Mouse (Mus musculus): ENCODE measurements around the gene Vmn2r85. TPM values are rescaled to one million over a fixed set of nuclear protein-coding genes. Genes with fewer than 3 reads are reported as not detected.
"Not testable (repeated sequence)": the region's sequence is repeated elsewhere in the genome, so short reads cannot be mapped to it uniquely, and the experiment has no call there.

Vmn2r85 gene
- total RNA-seq (2015) (not detected in 2 replicates), total RNA-seq (2017) (not detected in 2 replicates)

DNA sequence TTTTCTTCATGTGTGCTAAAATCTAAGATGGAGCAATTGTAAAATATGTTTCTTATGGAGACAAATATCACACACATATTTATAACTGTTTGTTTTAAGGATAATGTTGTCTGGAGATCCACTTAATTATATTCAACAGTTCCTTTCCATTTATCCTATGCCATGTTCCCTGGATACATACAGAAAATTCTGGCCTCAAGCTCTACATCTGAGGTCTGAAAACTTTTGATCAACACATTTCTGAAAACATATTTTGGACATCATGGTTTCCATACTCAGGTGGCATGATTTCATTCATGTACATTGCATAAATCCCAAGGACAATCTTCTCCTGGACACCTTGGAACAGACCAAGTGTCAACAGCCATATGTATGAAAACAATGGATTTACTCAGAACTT, at the start of gene Vmn2r85:
Gene Vmn2r85, minus strand, starts transcription at position 101 of the 400 bp plus-strand sequence.
- ATAC-seq (replicated peaks; ENCODE audit: poor library complexity): not testable (repeated sequence)

DNA sequence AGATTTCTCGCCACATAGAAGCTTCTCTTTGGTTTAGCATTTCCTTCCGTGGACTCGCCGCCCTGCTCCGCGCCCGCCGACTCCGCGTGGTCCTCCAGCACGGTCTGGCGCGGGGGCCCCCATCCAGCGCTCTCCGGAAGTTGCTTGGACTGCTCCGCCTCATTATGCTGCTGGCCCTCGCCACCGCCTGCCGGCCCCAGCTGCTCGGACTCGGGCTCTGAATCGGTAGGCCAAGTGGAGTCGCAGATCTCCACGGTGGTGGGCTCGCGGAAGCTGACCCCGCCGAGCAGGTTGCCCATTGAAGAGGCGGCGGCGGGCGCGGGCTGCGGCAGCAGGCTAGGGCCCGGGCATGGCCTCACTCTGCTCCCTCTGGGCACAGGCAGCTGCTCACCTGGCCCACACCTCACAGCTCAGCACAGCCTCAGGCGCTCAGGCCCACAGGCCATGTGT, 40.8 kb upstream of the Vmn2r85 start:
- ATAC-seq (replicated peaks; ENCODE audit: poor library complexity): peak; percentile 93

DNA sequence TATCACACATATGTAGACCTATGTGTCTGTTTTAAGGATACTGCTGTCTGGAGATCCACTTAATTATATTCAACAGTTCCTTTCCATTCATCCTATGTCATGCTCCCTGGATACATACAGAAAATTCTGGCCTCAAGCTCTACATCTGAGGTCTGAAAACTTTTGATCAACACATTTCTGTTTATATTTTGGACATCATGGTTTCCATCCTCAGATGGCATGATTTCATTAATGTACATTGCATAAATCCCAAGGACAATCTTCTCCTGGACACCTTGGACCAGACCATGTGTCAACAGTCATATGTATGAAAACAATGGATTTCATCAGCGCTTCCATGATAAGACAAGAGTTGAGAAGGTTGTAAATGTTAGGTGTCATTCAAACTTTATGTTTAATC, 26.4 kb upstream of the Vmn2r85 start, which contains the start of gene Vmn2r86:
Gene Vmn2r86, minus strand, starts transcription at position 101 of the 400 bp plus-strand sequence.
- not testable (repeated sequence) for ATAC-seq (replicated peaks; ENCODE audit: poor library complexity)

DNA sequence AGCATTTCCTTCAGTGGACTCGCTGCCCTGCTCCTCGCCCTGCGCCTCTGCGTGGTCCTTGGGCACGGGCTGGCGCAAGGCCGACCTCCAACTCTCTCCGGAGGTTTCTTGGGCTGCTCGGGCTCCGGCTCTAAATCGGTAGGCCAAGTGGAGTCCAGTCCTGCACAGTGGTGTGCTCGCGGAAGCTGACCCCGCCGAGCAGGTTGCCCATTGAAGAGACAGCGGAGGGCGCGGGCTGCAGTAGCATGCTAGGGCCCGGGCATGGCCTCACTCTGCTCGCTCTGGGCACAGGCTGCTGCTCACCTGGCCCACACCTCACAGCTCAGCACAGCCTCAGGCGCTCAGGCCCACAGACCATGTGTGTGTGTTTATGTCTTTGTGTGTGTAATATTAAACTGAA, 15.3 kb upstream of the Vmn2r85 start:
- ATAC-seq (replicated peaks; ENCODE audit: poor library complexity): no peak

DNA sequence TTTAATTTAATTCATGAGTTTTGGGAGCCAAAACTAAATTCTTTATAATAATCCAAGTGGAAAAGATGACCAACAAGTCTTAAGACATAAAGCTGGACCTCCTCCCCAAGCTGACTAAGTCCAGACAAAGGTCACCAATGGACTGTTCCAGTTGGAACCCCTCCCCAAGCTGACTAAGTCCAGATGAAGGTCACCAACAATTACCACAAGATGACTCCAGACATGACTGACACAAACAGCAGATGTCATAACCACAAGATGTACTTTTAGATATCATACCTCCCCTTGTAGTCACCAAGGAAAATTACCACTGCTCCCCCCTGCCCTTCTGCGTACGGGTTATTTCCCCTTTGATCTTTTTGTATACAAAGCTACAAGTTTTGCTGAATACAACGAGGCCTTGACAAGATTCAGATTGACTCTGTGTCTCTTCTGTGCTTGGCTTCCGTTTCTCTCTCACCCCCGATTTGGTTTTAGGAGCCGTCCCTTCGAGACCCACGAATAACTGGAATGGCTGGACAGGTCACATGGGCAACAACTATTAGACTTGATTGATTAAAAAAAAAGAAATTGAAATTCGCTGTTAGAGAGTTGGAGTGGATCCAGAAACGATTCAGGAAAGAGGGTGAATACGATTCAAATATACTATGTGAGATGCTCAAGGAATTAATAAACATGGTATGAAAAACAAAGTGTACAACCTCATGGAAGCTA, 4.8 kb upstream of the Vmn2r85 start:
- not testable (repeated sequence) for ATAC-seq (replicated peaks; ENCODE audit: poor library complexity)

DNA sequence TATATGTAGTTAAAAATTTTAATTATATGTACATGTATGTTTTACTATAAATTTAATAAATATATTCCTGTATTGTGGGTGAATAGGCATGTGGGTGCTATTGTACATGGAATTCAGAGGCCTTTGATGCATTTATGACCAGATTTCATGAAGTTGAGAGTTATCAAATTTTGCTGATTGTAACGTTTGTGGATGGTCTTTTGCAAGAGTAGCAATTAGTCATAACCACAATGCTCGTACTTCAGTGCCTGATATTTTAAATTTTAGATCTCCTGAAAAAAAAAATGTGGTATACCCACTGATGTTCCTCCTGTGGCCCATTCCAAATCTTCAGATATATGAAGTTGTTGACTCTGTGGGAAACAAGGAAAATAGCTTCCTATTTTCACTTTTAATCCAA, 7.1 kb downstream of the Vmn2r85 start:
- not testable (repeated sequence) for ATAC-seq (replicated peaks; ENCODE audit: poor library complexity)

DNA sequence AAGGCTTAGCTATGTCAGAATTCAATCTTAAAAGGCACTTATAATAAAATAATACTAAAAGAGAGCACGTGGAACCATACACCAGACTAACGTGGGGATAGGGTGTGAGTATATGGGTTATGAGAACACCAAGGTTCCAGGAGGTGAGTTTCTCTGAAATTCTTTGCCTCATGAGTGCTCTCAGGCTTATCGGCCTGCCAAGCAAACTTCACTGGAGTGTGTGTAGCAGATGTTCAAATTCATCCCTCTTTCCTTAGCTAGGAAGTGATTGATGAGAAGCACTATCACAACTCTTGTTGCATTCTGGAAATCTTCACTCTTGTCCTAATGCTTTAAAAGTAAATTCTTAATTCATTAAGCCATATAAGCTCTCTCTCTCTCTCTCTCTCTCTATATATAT, 9.1 kb downstream of the Vmn2r85 start:
- no peak for ATAC-seq (replicated peaks; ENCODE audit: poor library complexity)

DNA sequence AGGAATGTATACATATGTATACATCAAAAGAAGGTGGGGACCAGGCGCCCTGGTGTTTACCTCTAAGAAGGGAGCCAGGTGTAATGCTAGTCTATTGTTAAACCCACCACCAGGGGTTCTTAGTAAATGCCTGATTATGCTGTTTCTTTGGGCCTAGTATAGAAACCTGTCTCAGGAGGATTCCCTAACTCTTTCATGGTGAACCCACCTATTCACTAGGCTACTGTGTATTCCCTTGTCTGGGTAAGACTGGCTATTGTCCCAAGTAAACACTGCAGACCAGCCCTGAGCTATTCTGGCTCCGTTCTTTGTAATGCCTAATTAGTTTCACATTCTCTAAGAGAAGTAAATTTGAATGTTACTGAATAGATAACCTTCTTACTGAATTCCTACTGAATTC, 9.5 kb downstream of the Vmn2r85 start:
- not testable (repeated sequence) for ATAC-seq (replicated peaks; ENCODE audit: poor library complexity)

DNA sequence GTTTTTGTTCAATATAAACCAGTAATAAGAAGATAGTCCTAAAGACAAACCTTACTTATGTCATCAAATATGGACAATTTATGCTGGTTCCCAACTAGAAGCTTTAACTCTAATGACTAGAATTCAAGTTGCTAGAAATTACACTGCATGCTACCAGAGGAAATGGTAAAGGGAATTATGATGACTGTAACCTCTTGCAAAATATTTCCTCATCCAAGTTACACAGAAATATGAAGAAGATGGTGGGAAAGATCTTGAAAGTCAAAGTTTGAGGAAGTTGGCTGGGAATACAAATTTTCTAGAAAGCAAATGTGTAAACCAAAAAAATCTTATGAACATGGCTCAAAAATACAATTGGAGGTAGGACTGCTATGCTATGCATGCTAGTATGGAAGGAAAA, 13.2 kb downstream of the Vmn2r85 start:
- peak; percentile 78 for ATAC-seq (replicated peaks; ENCODE audit: poor library complexity)

DNA sequence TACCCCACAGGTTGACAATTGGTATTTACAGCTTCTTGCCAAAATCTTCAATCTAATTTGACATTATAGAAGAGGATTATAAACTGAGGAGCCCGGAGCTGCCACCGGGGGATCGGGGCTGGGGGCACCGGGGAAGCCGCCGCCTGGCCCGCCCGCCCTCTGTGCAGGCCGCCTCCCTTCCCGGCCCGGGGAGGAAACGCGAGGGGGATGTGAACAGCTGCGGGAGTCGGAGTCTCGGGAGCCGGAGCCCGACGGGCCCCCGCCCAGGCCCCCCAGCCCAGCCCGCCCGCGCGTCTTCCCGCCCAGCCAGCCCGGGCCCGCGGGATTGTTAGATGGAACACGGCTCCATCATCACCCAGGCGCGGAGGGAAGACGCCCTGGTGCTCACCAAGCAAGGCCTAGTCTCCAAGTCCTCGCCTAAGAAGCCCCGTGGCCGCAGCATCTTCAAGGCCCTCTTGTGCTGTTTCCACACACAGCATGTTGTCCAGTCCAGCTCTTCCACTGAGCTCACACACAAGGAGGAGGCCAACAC, 17.3 kb downstream of the Vmn2r85 start:
- peak; percentile 34; the same call in 1 of the 2 replicates for ATAC-seq (replicated peaks; ENCODE audit: poor library complexity)

DNA sequence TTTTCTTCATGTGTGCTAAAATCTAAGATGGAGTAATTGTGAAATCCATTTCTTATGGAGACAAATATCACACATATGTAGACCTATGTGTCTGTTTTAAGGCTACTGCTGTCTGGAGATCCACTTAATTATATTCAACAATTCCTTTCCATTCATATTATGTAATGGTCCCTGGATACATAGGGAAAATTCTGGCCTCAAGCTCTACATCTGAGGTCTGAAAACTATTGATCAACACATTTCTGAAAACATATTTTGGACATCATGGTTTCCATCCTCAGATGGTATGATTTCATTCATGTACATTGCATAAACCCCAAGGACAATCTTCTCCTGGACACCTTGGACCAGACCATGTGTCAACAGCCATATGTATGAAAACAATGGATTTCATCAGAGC, 35.3 kb downstream of the Vmn2r85 start, which contains the start of gene Vmn2r84:
Gene Vmn2r84, minus strand, starts transcription at position 101 of the 400 bp plus-strand sequence.
- ATAC-seq (replicated peaks; ENCODE audit: poor library complexity): no peak

DNA sequence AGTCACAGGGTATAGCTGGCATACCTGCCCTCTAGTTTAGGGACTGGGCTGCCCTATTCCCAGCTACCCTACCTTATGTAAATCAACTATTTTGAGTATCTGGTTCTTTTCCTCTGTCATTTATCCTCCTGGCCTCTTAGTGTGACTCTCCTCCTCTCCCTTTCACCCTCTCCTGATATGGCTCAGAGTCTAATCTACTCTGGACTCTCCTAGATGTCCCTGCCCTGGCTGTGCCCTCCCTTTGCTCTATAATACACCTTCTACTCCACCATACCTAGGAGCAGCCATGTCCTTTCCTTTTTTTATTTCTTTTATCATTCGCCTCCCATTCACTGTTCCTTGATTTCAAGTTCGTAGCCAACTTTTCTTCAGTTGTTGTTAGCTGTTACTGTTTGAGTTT, 54.4 kb downstream of the Vmn2r85 start:
- ATAC-seq (replicated peaks; ENCODE audit: poor library complexity): no peak

DNA sequence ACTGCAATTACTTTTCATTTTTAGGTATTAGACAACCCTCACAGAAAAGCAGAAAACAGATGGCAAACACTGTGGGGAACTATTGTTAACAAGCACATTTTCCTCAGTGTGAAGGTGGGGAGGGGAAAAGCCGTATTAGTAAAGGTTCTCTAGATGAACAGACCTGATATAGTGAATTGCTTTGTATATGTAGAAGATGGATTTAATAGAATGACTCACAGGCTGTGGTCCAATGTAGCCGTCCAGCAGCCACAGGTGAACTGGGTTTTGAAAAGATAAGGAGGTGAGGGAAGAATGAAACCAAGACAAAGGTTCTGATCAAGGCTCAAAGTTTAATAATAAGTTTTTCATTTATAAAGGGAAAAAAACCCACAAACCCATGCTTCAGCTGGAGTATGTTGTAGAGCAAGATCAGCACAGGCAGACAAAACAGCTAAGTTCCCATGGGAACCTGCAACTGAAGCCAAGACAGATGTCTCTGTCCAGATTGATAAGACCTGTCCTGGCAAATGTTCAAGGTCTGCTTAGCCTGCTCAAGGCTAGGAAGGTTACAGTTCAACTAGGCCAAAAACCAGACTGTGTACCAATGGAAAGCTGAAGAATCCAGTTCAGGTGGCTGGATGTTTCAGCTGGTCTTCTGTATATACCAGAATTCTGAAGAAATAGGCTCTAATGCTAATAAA, 56.9 kb downstream of the Vmn2r85 start:
- peak; percentile 55 for ATAC-seq (replicated peaks; ENCODE audit: poor library complexity)

DNA sequence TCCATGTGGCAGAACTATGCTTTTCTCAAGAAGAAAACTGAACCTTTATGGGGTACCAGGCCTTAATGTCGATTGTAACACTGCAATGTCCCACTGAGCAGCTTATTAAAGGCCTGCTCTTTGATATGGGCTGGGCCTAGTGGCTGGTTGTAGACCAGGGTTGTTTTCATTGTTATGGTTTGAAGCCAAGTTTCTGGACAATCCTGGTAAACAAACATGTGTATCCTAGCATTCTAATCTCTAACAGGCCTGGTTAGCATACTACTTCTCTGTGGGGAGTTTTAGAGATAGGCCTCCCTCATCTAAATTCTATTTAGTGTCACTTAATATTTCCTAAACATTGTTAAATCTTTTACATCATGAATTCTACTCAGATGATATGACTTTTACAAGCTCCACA, 57.9 kb downstream of the Vmn2r85 start:
- ATAC-seq (replicated peaks; ENCODE audit: poor library complexity): peak; percentile 16; the same call in 1 of the 2 replicates

DNA sequence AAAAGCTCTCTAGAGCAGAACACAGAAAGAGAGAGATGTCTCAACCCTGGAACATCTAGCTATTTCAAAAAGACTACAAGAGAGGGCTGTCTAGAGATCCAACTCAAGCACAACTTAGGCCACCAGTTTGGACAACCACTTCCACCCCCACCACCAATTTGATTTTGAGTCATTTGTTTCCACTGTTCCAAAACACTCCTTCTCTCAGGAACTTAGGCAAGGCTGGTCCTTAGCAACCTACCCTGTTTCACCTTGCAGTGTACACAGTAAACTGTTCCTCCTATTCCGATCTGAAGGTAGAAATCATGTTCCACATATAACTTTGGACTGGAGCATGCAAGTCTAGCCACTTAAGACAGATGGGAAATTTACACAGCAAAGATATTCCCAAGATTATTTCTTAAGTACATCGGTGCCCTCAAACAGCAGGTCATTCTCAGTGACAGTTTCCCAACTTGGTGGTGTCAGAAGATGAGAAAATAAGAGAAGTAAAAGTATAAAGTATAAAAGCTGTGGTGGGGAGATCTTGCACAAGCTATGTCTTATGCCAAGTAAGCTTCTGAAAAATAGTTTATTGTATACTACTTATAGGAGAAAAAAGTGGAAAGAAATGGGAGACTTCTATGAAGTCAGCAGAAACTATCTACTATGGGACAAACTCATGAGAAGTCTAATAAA, 59.4 kb downstream of the Vmn2r85 start:
- peak; percentile 65 for ATAC-seq (replicated peaks; ENCODE audit: poor library complexity)

DNA sequence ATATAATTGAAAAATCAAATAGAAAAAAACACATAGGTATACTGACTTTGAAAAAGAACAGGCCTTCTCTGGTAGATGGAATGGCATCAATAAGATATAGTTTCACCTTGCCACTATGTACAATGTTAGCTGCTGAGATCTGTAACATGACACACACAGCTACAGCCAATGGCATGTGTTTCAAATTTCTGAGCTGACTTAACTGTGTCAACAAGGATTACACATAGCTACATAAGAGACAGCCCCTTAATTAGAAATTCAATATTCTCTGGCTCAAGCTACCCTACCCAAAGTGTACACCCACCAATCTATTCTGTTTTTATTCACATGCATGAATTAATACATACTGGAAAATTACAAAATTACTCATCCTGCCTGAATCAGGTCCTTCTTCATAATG, 61.1 kb downstream of the Vmn2r85 start:
- no peak for ATAC-seq (replicated peaks; ENCODE audit: poor library complexity)

DNA sequence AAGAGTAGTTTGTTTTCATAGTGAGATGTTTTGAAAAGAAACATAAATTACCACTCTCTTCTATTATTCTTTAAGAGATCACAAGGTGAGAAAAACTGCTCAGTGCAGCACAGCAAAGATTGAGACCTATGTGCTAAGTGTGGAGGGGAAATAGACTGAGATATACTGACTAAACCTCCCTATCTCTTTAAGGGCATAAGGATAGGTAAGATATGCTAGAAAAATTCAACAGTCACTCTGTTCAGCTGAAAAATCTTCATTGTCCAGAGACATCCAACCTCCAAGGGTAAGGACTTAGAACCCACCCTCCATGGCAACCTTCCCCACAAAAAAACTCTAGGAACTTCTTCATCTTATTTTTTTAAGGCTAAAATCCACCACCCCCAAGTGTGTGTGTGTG, 64.7 kb downstream of the Vmn2r85 start:
- ATAC-seq (replicated peaks; ENCODE audit: poor library complexity): peak; percentile 54

Measured in megakaryocyte progenitor cell, adult 5-6 weeks (primary cell).